Mouse (Mus musculus) MEL (cell line): ENCODE measurements around the gene Gapt.

ENCODE experiments used
- CTCF ChIP-seq, 3 experiments: IDR thresholded peaks in 2 of 3; conservative IDR thresholded peaks in 1 of 3; 2 replicates each; pipeline ENCODE4 v1.5.1; 2011 to 2012; ENCODE audit warnings: low read length in 3 of 3, low read depth in 2 of 3, mild to moderate bottlenecking in 2 of 3, improper control_type of control experiment in 1 of 3, inconsistent platforms in 1 of 3, mixed read lengths in 1 of 3, moderate library complexity in 1 of 3; ENCODE audit not compliant: control insufficient read depth in 1 of 3, insufficient read depth in 1 of 3, poor library complexity in 1 of 3, severe bottlenecking in 1 of 3
- MAFK ChIP-seq: IDR thresholded peaks from 2 replicates; pipeline ENCODE4 v1.6.1; 2011; ENCODE audit warnings: low read depth, mild to moderate bottlenecking, low read length, improper control_type of control experiment, borderline replicate concordance
- NRF1 ChIP-seq: IDR thresholded peaks from 2 replicates; pipeline ENCODE4 v1.6.1; 2014; ENCODE audit warnings: low read depth, mild to moderate bottlenecking, inconsistent platforms, low read length, improper control_type of control experiment, moderate library complexity; ENCODE audit not compliant: poor library complexity, insufficient read depth, severe bottlenecking

DNA sequence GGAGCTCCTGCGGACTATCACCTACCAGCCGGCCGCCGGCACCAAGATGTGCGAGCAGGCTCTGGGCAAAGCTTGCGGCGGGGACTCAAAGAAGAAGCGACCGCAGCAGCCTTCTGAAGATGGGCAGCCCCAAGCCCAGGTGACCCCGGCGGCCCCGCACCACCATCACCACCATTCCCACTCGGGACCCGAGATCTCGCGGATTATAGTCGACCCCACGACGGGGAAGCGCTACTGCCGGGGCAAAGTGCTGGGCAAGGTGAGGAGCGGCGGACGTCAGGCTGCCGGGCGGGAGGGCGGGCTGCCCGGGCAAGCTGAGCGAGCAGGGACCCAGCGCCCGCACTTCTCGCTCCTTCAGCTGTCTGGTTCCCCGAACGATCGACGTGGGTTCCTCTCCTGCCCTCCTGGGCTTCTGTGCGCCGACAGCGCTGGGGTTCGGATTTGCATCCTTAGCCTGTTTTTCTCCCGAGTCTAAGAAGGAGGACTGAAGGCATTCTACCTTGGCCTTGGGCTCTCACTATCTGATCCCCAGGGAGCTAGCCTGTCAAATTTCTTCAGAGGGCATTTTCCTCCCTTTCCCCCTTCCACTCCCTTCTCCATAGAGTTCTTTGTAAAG is 38.3 kb upstream of the Gapt start:
- TF ChIP-seq NRF1, result no peak
- TF ChIP-seq MAFK, result no peak
- TF ChIP-seq CTCF (IDR thresholded peaks at IDR 0.05 in 2 of 3, conservative IDR thresholded peaks at IDR 0.05 in 1 of 3; ENCODE audit: control insufficient read depth in 1 of 3, insufficient read depth in 1 of 3, low read depth in 2 of 3, low read length in 3 of 3, poor library complexity in 1 of 3, severe bottlenecking in 1 of 3), result no peak
